Mouse (Mus musculus): ENCODE measurements around the gene Nudt15. TPM values are rescaled to one million over a fixed set of nuclear protein-coding genes. Genes with fewer than 3 reads are reported as not detected.
"Not testable (repeated sequence)": the region's sequence is repeated elsewhere in the genome, so short reads cannot be mapped to it uniquely, and the experiment has no call there.

Gene Nudt15
- total RNA-seq (2021): 1 to 10 TPM; 7.0 to 7.4 TPM
- long read RNA-seq, experiment 1, partial matches to known transcripts: 13 of 13 reads
- long read RNA-seq, experiment 1, other reads (novel, unspliced or antisense): 0 of 13 reads
- long read RNA-seq, experiment 2, partial matches to known transcripts: 14 of 19 reads
- long read RNA-seq, experiment 2, other reads (novel, unspliced or antisense): 5 of 19 reads

GRCm38 (mm10) chr14:73548051-73548450 lies at the start of gene Nudt15:
Gene Nudt15, minus strand, starts transcription at chr14:73548242.
- no peak for DNase-seq (ENCODE audit: low spot score in 2 of 2)

- DNase-seq (ENCODE audit: low spot score in 2 of 2): no peak
Measured at GRCm38 (mm10) chr14:73592166-73592565, 44.1 kb upstream of the Nudt15 start.

- DNase-seq (ENCODE audit: low spot score in 2 of 2): no peak
Measured at GRCm38 (mm10) chr14:73588080-73588479, 40.0 kb upstream of the Nudt15 start.

- DNase-seq (ENCODE audit: low spot score in 2 of 2): no peak
Measured at GRCm38 (mm10) chr14:73576336-73576735, 28.3 kb upstream of the Nudt15 start.

- no peak for DNase-seq (ENCODE audit: low spot score in 2 of 2)
Measured at GRCm38 (mm10) chr14:73574053-73574452, 26.0 kb upstream of the Nudt15 start.

GRCm38 (mm10) chr14:73571143-73571542 lies 23.1 kb upstream of the Nudt15 start:
- DNase-seq (ENCODE audit: low spot score in 2 of 2): no peak

GRCm38 (mm10) chr14:73569831-73570230 lies 21.8 kb upstream of the Nudt15 start:
- not testable (repeated sequence) for DNase-seq (ENCODE audit: low spot score in 2 of 2)

GRCm38 (mm10) chr14:73553122-73553696 lies 5.2 kb upstream of the Nudt15 start:
- DNase-seq (ENCODE audit: low spot score in 2 of 2): no peak

GRCm38 (mm10) chr14:73552341-73553121 lies 4.5 kb upstream of the Nudt15 start:
- peak; percentile 96 to 99 for DNase-seq (ENCODE audit: low spot score in 2 of 2)

GRCm38 (mm10) chr14:73551164-73551563 lies 3.1 kb upstream of the Nudt15 start:
- no peak for DNase-seq (ENCODE audit: low spot score in 2 of 2)

GRCm38 (mm10) chr14:73550732-73551131 lies 2.7 kb upstream of the Nudt15 start:
- DNase-seq (ENCODE audit: low spot score in 2 of 2): no peak

- no peak for DNase-seq (ENCODE audit: low spot score in 2 of 2)
Measured at GRCm38 (mm10) chr14:73550291-73550690, 2.2 kb upstream of the Nudt15 start.

GRCm38 (mm10) chr14:73547034-73547433 lies 1.0 kb downstream of the Nudt15 start:
- DNase-seq (ENCODE audit: low spot score in 2 of 2): no peak

GRCm38 (mm10) chr14:73543781-73544180 lies 4.3 kb downstream of the Nudt15 start:
- DNase-seq (ENCODE audit: low spot score in 2 of 2): no peak

- no peak for DNase-seq (ENCODE audit: low spot score in 2 of 2)
Measured at GRCm38 (mm10) chr14:73535641-73536040, 12.4 kb downstream of the Nudt15 start.

- no peak for DNase-seq (ENCODE audit: low spot score in 2 of 2)
Measured at GRCm38 (mm10) chr14:73533755-73534465, 14.1 kb downstream of the Nudt15 start.

- not testable (repeated sequence) for DNase-seq (ENCODE audit: low spot score in 2 of 2)
Measured at GRCm38 (mm10) chr14:73528661-73529060, 19.4 kb downstream of the Nudt15 start.

GRCm38 (mm10) chr14:73524766-73525448 lies 23.1 kb downstream of the Nudt15 start, which contains the start of gene Sucla2:
Gene Sucla2, plus strand, starts transcription at chr14:73525319.
- DNase-seq (ENCODE audit: low spot score in 2 of 2): peak; percentile 91 to 94

GRCm38 (mm10) chr14:73524136-73524535 lies 23.9 kb downstream of the Nudt15 start:
- no peak for DNase-seq (ENCODE audit: low spot score in 2 of 2)

- DNase-seq (ENCODE audit: low spot score in 2 of 2): peak; percentile 95 to 98
Measured at GRCm38 (mm10) chr14:73509765-73510423, 38.1 kb downstream of the Nudt15 start, which contains the start of gene Med4. Gene Med4, plus strand, starts transcription at chr14:73510025.

Measured in adrenal gland, adult 18-20 months (tissue).